Mouse (Mus musculus) erythroid progenitor cell, adult 5-6 weeks (primary cell): ENCODE measurements around the gene Elf5. TPM values are rescaled to one million over a fixed set of nuclear protein-coding genes. Genes with fewer than 3 reads are reported as not detected.

ENCODE experiments used
- total RNA-seq, 2 experiments: library from RNA; stranded (forward) in 1 of 2; stranded (reverse) in 1 of 2; fragments of 150-400 nt in 1 of 2; fragments of 186-747, 209-891 nt in 1 of 2; gene quantifications; 2 replicates each; pipeline versions ENCODE4 v1.2.3 to v1.2.4; 2015 to 2017; ENCODE audit warnings: low replicate concordance in 2 of 2

Elf5 gene
- total RNA-seq, 2 experiments from 2014 or later = not detected

Other genes with a start within 250 kb of the Elf5 start
- gene Ehf, start 108.4 kb upstream of the Elf5 start, total RNA-seq (2015; ENCODE audit: low replicate concordance) = not detected in 2 replicates
- 1.9 TPM in 1 of 2 replicates, not detected in the other for gene Ehf, start 108.4 kb upstream of the Elf5 start, total RNA-seq (2017; ENCODE audit: low replicate concordance)
- 137 and 155 TPM in 2 replicates for gene Cat, start 73.5 kb downstream of the Elf5 start, total RNA-seq (2015; ENCODE audit: low replicate concordance)
- 40.8 and 55.7 TPM in 2 replicates for gene Cat, start 73.5 kb downstream of the Elf5 start, total RNA-seq (2017; ENCODE audit: low replicate concordance)
- 1.4 and 1.7 TPM in 2 replicates for gene Abtb2, start 154.6 kb downstream of the Elf5 start, total RNA-seq (2015; ENCODE audit: low replicate concordance)
- 1.8 and 2.0 TPM in 2 replicates for gene Abtb2, start 154.6 kb downstream of the Elf5 start, total RNA-seq (2017; ENCODE audit: low replicate concordance)